Mouse (Mus musculus): ENCODE measurements at regions not wholly inside any gene's neighbourhood (a gene's known extent, or its start where the extent isn't known, plus 50 kb on each side); places are given as distances from the start of the nearest gene placed in this dataset.
A peak's percentile ranks its signal among the peaks of the same experiment; 100 is the strongest.

DNA sequence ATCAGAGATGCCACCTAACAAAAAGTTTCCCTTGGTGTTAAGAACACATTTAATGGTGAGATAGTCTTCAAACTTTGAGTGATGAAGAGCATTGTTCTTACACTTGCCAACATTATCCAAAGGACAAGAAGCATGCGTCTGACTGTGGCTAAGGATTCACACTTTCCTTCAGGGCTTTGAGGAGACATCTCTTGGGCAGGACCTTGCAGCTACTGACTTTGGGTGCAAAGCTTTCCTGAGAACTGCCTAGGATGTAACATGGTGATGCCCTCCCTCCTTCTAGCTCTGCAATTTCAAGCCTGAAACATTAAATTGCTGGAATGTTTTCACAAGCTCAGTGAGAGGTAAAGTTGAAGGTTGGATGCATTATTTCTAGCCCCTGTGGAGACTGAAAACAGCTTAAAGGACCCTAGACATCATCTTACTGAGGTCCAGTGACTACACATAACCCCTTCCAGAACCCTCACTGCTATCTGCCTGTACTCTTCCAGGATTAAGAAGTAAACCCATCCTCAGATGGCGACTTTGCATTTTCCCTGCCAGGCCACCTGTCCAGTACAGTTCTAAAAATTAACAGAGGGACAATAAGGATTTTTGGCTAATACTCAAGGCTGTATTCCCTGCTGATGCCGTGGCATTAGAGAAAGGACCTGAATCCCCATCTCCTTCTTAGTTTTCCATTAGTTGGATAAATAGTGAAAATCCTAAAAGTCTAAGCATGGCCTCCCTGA, 137.3 kb upstream of the Sptlc3 start:
- DNase-seq (ENCODE audit: low spot score) = no peak

DNA sequence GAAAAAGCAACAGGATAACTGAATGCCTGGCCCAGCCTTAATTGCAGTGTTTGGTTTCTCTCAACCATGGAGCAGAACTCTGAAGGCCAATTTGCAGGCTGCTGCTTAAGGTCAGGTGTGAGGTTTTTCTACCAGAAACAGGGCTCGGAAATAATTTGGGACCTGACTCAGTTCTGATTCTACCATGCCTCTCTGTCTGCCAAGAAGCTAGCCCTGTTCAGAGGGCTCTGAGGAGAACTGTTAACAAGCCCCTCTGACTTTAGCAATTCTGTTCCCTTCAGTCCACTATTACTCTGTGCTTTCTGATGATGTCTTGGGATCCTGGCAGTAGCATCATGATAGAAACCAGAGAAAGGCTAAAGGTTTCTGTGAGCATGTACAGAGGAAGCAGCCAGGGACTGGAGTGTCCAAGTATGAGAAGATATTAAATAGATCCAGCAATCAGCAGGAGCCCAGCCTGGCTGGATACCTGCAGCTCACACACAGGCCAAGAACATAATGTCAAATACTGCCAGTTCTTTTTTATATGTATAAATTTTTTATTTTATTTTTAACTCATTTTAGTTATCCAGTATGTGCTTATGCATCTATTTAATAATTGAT, 131.4 kb upstream of the Sptlc3 start:
- DNase-seq (ENCODE audit: low spot score) = no peak

DNA sequence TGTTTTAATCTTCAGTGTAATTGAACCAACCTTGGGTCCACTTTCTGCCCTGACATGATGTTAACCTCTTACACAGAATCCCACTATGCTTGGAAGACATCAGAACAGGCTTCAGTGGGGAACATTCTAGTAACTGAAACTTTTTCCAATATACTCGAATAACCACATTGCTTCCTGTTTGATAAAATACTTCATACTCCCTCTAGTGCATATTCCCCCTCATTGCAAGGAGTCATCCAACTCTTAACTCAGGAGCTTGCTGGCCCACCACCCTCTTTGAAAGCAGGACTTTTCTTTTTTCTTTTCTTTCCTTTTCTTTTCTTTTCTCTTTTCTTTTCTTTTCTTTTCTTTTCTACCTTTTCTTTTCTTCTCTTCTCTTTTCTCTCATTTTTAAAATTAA, 123.6 kb upstream of the Sptlc3 start:
- peak; percentile 70 for DNase-seq (ENCODE audit: low spot score)

DNA sequence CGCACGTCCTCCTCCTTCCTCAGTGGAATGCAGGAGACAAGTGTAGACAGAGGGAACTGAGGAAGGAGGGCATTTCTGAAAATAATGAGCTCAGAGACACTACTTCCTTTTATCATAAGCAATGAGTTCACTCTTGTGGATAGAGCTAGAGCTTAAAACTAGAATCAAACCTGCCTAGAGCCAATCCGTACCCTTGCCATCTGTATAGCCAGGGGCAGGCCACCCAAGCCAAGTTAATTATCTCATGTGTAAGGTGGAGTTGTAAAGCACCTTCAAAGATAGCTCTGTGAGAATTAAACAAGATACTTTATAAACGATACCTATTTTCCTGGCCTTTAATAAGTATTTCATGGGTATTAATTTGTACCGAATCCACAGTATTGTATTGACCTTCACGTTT, 113.4 kb upstream of the Sptlc3 start:
- DNase-seq (ENCODE audit: low spot score) = no peak

DNA sequence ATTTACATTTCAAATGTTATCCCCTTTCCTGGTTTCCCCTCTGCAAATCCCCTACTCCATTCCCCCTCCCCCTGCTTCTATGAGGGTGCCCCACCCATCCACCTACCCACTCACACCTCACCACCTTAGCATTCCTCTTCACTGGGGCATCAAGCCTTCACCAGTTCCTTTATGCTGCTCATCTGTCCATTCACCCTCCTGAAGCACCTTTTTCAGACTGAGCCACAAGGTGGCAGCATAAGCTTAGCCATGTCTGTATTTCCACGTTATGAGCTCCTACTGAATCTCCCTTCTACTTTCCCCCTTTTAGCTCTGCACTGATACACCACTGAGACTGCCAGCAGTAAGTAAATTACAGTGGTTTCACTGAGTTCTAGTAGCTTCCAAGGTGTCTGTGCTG, 112.1 kb upstream of the Sptlc3 start:
- peak; percentile 89 for DNase-seq (ENCODE audit: low spot score)

DNA sequence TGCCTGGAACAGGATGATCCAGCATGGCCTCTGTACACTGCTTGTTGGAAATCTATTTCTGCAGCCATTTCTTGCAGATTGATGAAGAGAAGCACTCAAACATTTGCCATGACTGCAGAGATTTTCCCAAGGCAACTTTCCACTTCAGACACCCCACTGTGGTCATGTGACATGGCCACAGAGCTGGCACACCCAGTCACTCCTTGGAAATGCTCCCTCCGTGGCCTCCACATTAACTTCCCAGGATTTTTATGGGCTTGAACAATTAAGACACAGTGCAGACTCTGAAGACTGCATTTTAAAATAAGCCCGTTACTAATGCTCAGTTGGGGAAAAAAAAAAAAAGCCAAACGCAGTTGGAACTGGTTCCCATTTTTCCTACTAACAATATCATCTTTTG, 80.2 kb upstream of the Sptlc3 start:
- no peak for DNase-seq (ENCODE audit: low spot score)

DNA sequence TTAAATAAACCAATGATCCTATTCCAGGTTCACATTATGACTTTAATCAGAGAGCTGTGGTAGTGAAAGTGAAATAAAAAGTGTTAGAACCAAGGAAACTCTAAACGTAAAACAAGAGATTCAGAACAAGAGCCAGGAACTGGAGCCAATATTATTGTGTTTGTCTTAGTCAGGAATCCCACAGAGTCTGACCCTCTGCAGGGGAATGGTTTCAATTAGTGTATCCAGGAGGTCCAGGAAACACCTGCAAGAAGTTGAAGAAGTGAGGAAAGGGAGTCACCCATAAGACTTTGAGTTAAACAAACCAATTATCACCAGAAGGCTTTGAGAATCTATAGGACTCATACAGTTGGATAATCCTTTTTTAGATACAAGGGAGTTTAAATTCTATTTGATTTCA, 76.2 kb upstream of the Sptlc3 start:
- no peak for DNase-seq (ENCODE audit: low spot score)

DNA sequence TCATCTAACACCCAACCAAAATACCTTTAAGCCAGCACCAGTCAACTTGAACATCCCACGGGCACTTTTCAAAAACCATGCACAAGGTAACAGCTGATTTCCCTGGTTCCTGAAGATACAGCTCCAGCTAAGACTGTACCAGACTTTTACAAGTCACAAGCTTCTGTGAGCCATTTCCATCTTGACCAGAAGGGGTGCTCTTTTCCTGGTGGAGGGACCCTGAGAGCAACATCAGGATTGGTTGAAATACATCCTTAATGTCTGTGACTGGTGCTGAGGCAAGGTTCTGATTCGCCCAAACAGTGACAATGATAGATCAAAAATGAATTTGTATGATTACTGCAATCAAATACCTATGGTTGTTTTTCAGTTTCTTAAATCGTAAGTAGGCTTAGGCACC, 71.0 kb upstream of the Sptlc3 start:
- DNase-seq (ENCODE audit: low spot score) = no peak

DNA sequence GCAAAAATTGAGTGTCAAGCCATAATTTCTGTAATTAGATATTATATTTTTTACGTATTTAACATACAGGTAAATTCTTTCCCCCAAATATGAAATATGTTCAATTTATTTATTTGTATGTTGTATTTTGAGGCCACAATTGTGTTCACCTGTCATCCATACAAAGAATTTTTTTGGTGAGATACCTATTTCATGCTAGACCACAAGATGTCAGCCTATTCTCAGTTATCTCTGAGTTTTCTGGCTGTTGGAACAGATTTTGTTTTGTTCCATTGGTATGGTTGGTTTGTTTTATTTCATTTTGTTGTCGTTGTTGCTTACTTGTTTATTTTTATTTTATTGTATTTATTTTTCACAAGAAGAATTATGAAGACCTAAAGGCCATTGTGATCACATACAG, 70.3 kb upstream of the Sptlc3 start:
- no peak for DNase-seq (ENCODE audit: low spot score)

All from retina, embryonic 14.5 days (tissue).